Mouse (Mus musculus): ENCODE data around the gene Efemp2. TPM values are rescaled to one million over a fixed set of nuclear protein-coding genes. Genes with fewer than 3 reads are reported as not detected.
"Not testable (repeated sequence)": the region's sequence is repeated elsewhere in the genome, so short reads cannot be mapped to it uniquely, and the experiment has no call there.

Efemp2 gene
- total RNA-seq, 2 experiments from 2014 or later = 18.3 to 18.6 TPM

- intact Hi-C loops (cut with DNase I) = no loop called here
- DNase-seq (ENCODE audit: extremely low spot score in 1 of 2, low spot score in 2 of 2) = peak; percentile 94 to 97
These were observed 16.7 kb downstream of the Efemp2 start, which contains the start of gene Cfl1 for GRCm38 (mm10) chr19:5490313-5490897. TSS of gene Cfl1 (plus strand) at chr19:5490455.

GRCm38 (mm10) chr19:5490898-5491708 lies 17.3 kb downstream of the Efemp2 start:
- DNase-seq (ENCODE audit: extremely low spot score in 1 of 2, low spot score in 2 of 2) = peak; percentile 78 to 90
- intact Hi-C loops (cut with DNase I) = no loop called here

GRCm38 (mm10) chr19:5492641-5493040 lies 18.9 kb downstream of the Efemp2 start:
- DNase-seq (ENCODE audit: extremely low spot score in 1 of 2, low spot score in 2 of 2) = peak in 1 of 2 experiments; percentile 14
- intact Hi-C loops (cut with DNase I) = no loop called here

GRCm38 (mm10) chr19:5493301-5493721 lies 19.6 kb downstream of the Efemp2 start:
- intact Hi-C loops (cut with DNase I) = not testable (repeated sequence)
- DNase-seq (ENCODE audit: extremely low spot score in 1 of 2, low spot score in 2 of 2) = peak in 1 of 2 experiments; percentile 32

- peak in 1 of 2 experiments; percentile 11 for DNase-seq (ENCODE audit: extremely low spot score in 1 of 2, low spot score in 2 of 2)
- intact Hi-C loops (cut with DNase I) = no loop called here
These were observed 20.6 kb downstream of the Efemp2 start for GRCm38 (mm10) chr19:5494314-5494713.

- intact Hi-C loops (cut with DNase I) = no loop called here
- DNase-seq (ENCODE audit: extremely low spot score in 1 of 2, low spot score in 2 of 2) = no peak
These were observed 21.7 kb downstream of the Efemp2 start for GRCm38 (mm10) chr19:5495353-5496051.

- intact Hi-C loops (cut with DNase I) = no loop called here
- DNase-seq (ENCODE audit: extremely low spot score in 1 of 2, low spot score in 2 of 2) = no peak
These were observed 22.3 kb downstream of the Efemp2 start for GRCm38 (mm10) chr19:5496052-5496370.

GRCm38 (mm10) chr19:5500330-5500875 lies 26.6 kb downstream of the Efemp2 start:
- no peak for DNase-seq (ENCODE audit: extremely low spot score in 1 of 2, low spot score in 2 of 2)
- intact Hi-C loops (cut with DNase I) = no loop called here

- intact Hi-C loops (cut with DNase I) = no loop called here
- no peak for DNase-seq (ENCODE audit: extremely low spot score in 1 of 2, low spot score in 2 of 2)
These were observed 29.9 kb downstream of the Efemp2 start, which contains the start of gene 1700020D05Rik for GRCm38 (mm10) chr19:5503687-5504086. TSS of gene 1700020D05Rik (minus strand) at chr19:5503787.

- intact Hi-C loops (cut with DNase I) = no loop called here
- peak; percentile 99 to 100 for DNase-seq (ENCODE audit: extremely low spot score in 1 of 2, low spot score in 2 of 2)
These were observed 36.6 kb downstream of the Efemp2 start, which contains the start of gene Snx32 for GRCm38 (mm10) chr19:5510031-5511026. TSS of gene Snx32 (minus strand) at chr19:5510538.

GRCm38 (mm10) chr19:5511074-5511632 lies 37.4 kb downstream of the Efemp2 start:
- no peak for DNase-seq (ENCODE audit: extremely low spot score in 1 of 2, low spot score in 2 of 2)
- intact Hi-C loops (cut with DNase I) = no loop called here

- no peak for DNase-seq (ENCODE audit: extremely low spot score in 1 of 2, low spot score in 2 of 2)
These were observed 38.6 kb downstream of the Efemp2 start for GRCm38 (mm10) chr19:5512091-5513004.

GRCm38 (mm10) chr19:5513005-5513349 lies 39.2 kb downstream of the Efemp2 start:
- no peak for DNase-seq (ENCODE audit: extremely low spot score in 1 of 2, low spot score in 2 of 2)
- intact Hi-C loops (cut with DNase I) = no loop called here

More at GRCm38 (mm10) chr19:5512091-5513004, 38.6 kb downstream of the Efemp2 start:
- intact Hi-C loops (cut with DNase I) = no loop called here

GRCm38 (mm10) chr19:5515840-5516777 lies 42.4 kb downstream of the Efemp2 start:
- DNase-seq (ENCODE audit: extremely low spot score in 1 of 2, low spot score in 2 of 2) = no peak
- intact Hi-C loops (cut with DNase I) = no loop called here

GRCm38 (mm10) chr19:5516906-5517505 lies 43.3 kb downstream of the Efemp2 start:
- DNase-seq (ENCODE audit: extremely low spot score in 1 of 2, low spot score in 2 of 2) = no peak
- intact Hi-C loops (cut with DNase I) = no loop called here

GRCm38 (mm10) chr19:5518721-5519120 lies 45.0 kb downstream of the Efemp2 start:
- intact Hi-C loops (cut with DNase I) = no loop called here
- no peak for DNase-seq (ENCODE audit: extremely low spot score in 1 of 2, low spot score in 2 of 2)

Measured in left cerebral cortex, postnatal 10 days (tissue).